Mouse (Mus musculus) MEL (cell line): ENCODE results near the gene Phlda2. TPM values are rescaled to one million over a fixed set of nuclear protein-coding genes. Genes with fewer than 3 reads are reported as not detected.

ENCODE experiments used
- DNase-seq: peaks from one replicate; pipeline ENCODE4 v3.0.0; 2011; ENCODE audit warnings: low read depth, low spot score
- H3K27ac ChIP-seq: 2 replicates; pipeline ENCODE4 v1.5.1; 2012; ENCODE audit warnings: low read depth, mild to moderate bottlenecking, control low read depth, low read length, moderate library complexity; ENCODE audit not compliant: control insufficient read depth
- H3K27me3 ChIP-seq, 2 experiments: fragments of 150-350 bp in 1 of 2; sonication (generic) in 1 of 2; 2 replicates each; pipeline ENCODE4 v1.6.1; 2012; ENCODE audit warnings: low read length in 2 of 2, mild to moderate bottlenecking in 2 of 2, improper control_type of control experiment in 1 of 2, moderate library complexity in 1 of 2; ENCODE audit not compliant: insufficient read depth in 2 of 2, control insufficient read depth in 1 of 2
- H3K36me3 ChIP-seq, 2 experiments: 2 replicates each; pipeline ENCODE4 v1.6.1; 2012 to 2014; ENCODE audit warnings: low read length in 2 of 2, improper control_type of control experiment in 1 of 2, inconsistent platforms in 1 of 2, mild to moderate bottlenecking in 1 of 2; ENCODE audit not compliant: insufficient read depth in 2 of 2, control insufficient read depth in 1 of 2
- H3K4me1 ChIP-seq, 2 experiments: fragments of 150-350 bp in 1 of 2; sonication (generic) in 1 of 2; 2 replicates each; pipeline ENCODE4 v1.6.1; 2012; ENCODE audit warnings: low read length in 2 of 2, improper control_type of control experiment in 1 of 2, mild to moderate bottlenecking in 1 of 2; ENCODE audit not compliant: insufficient read depth in 2 of 2, control insufficient read depth in 1 of 2
- H3K4me3 ChIP-seq, 2 experiments: fragments of 150-350 bp in 1 of 2; sonication (generic) in 1 of 2; 2 replicates each; pipeline ENCODE4 v1.5.1; 2012; ENCODE audit warnings: low read depth in 2 of 2, low read length in 2 of 2, mild to moderate bottlenecking in 2 of 2, moderate library complexity in 2 of 2, control low read depth in 1 of 2, improper control_type of control experiment in 1 of 2; ENCODE audit not compliant: control insufficient read depth in 1 of 2, insufficient read depth in 1 of 2
- H3K79me2 ChIP-seq: 2 replicates; pipeline ENCODE4 v1.6.1; 2012; ENCODE audit warnings: mild to moderate bottlenecking, low read length, moderate library complexity; ENCODE audit not compliant: control insufficient read depth, poor library complexity, insufficient read depth
- H3K9ac ChIP-seq: 2 replicates; pipeline ENCODE4 v1.6.1; 2012; ENCODE audit warnings: low read depth, mild to moderate bottlenecking, control low read depth, low read length, moderate library complexity; ENCODE audit not compliant: control insufficient read depth, poor library complexity, severe bottlenecking
- H3K9me3 ChIP-seq: fragments of 150-350 bp; sonication (generic); replicated peaks from 2 replicates; pipeline ENCODE4 v1.6.1; 2012; ENCODE audit warnings: mild to moderate bottlenecking, low read length, improper control_type of control experiment, moderate library complexity; ENCODE audit not compliant: insufficient read depth
- BHLHE40 ChIP-seq: IDR thresholded peaks from 2 replicates; pipeline ENCODE4 v1.6.1; 2012; ENCODE audit warnings: low read depth, mild to moderate bottlenecking, inconsistent platforms, low read length, improper control_type of control experiment, borderline replicate concordance
- CHD1 ChIP-seq: IDR thresholded peaks from 2 replicates; pipeline ENCODE4 v1.6.1; 2012; ENCODE audit warnings: low read depth, mild to moderate bottlenecking, inconsistent platforms, low read length, improper control_type of control experiment
- CHD2 ChIP-seq: IDR thresholded peaks from 2 replicates; pipeline ENCODE4 v1.6.1; 2011; ENCODE audit warnings: low read length, improper control_type of control experiment
- CTCF ChIP-seq, 3 experiments: IDR thresholded peaks in 2 of 3; conservative IDR thresholded peaks in 1 of 3; 2 replicates each; pipeline ENCODE4 v1.5.1; 2011 to 2012; ENCODE audit warnings: low read length in 3 of 3, low read depth in 2 of 3, mild to moderate bottlenecking in 2 of 3, improper control_type of control experiment in 1 of 3, inconsistent platforms in 1 of 3, mixed read lengths in 1 of 3, moderate library complexity in 1 of 3; ENCODE audit not compliant: control insufficient read depth in 1 of 3, insufficient read depth in 1 of 3, poor library complexity in 1 of 3, severe bottlenecking in 1 of 3
- E2F4 ChIP-seq: IDR thresholded peaks from 2 replicates; pipeline ENCODE4 v1.6.1; 2011; ENCODE audit warnings: low read depth, low read length, improper control_type of control experiment, borderline replicate concordance
- ELF1 ChIP-seq: IDR thresholded peaks from 2 replicates; pipeline ENCODE4 v1.6.1; 2014; ENCODE audit warnings: low read depth, mild to moderate bottlenecking, inconsistent platforms, low read length, improper control_type of control experiment, moderate library complexity
- EP300 ChIP-seq, 2 experiments: IDR thresholded peaks; 2 replicates each; pipeline ENCODE4 v1.6.1; 2011; ENCODE audit warnings: improper control_type of control experiment in 2 of 2, low read length in 2 of 2, low read depth in 1 of 2, mild to moderate bottlenecking in 1 of 2
- ETS1 ChIP-seq: IDR thresholded peaks from 2 replicates; pipeline ENCODE4 v1.6.1; 2012; ENCODE audit warnings: low read depth, mild to moderate bottlenecking, inconsistent platforms, low read length, improper control_type of control experiment, moderate library complexity
- GABPA ChIP-seq: IDR thresholded peaks from 2 replicates; pipeline ENCODE4 v1.6.1; 2012; ENCODE audit warnings: low read depth, mild to moderate bottlenecking, inconsistent platforms, low read length, improper control_type of control experiment, moderate library complexity
- GATA1 ChIP-seq: IDR thresholded peaks from 2 replicates; pipeline ENCODE4 v1.6.1; 2011; ENCODE audit warnings: low read depth, low read length, improper control_type of control experiment
- HCFC1 ChIP-seq: IDR thresholded peaks from 2 replicates; pipeline ENCODE4 v1.6.1; 2012; ENCODE audit warnings: low read depth, mild to moderate bottlenecking, inconsistent platforms, low read length, improper control_type of control experiment, moderate library complexity
- JUND ChIP-seq: IDR thresholded peaks from 2 replicates; pipeline ENCODE4 v1.6.1; 2011; ENCODE audit warnings: low read depth, mild to moderate bottlenecking, improper control_type of control experiment, low read length
- KAT2A ChIP-seq: conservative IDR thresholded peaks from 2 replicates; pipeline ENCODE4 v1.6.1; 2012; ENCODE audit warnings: low read depth, low read length, improper control_type of control experiment, inconsistent platforms
- MAFK ChIP-seq: IDR thresholded peaks from 2 replicates; pipeline ENCODE4 v1.6.1; 2011; ENCODE audit warnings: low read depth, mild to moderate bottlenecking, low read length, improper control_type of control experiment, borderline replicate concordance
- MAX ChIP-seq: IDR thresholded peaks from 2 replicates; pipeline ENCODE4 v1.6.1; 2011; ENCODE audit warnings: low read length, improper control_type of control experiment
- MAZ ChIP-seq: IDR thresholded peaks from 2 replicates; pipeline ENCODE4 v1.6.1; 2012; ENCODE audit warnings: low read depth, mild to moderate bottlenecking, inconsistent platforms, low read length, improper control_type of control experiment
- MEF2A ChIP-seq: IDR thresholded peaks from 2 replicates; pipeline ENCODE4 v1.6.1; 2014; ENCODE audit warnings: low read depth, mild to moderate bottlenecking, inconsistent platforms, low read length, improper control_type of control experiment; ENCODE audit not compliant: poor library complexity, insufficient replicate concordance, severe bottlenecking; ENCODE audit errors: extremely low read depth
- MXI1 ChIP-seq: IDR thresholded peaks from 2 replicates; pipeline ENCODE4 v1.6.1; 2011; ENCODE audit warnings: mild to moderate bottlenecking, low read depth, low read length, improper control_type of control experiment
- MYB ChIP-seq: IDR thresholded peaks from 2 replicates; pipeline ENCODE4 v1.6.1; 2011; ENCODE audit warnings: mild to moderate bottlenecking, low read depth, low read length, improper control_type of control experiment
- MYC ChIP-seq: IDR thresholded peaks from 2 replicates; pipeline ENCODE4 v1.6.1; 2011; ENCODE audit warnings: low read depth, mild to moderate bottlenecking, low read length, improper control_type of control experiment, moderate library complexity
- NELFE ChIP-seq: IDR thresholded peaks from 2 replicates; pipeline ENCODE4 v1.6.1; 2011; ENCODE audit warnings: low read depth, low read length, improper control_type of control experiment
- NRF1 ChIP-seq: IDR thresholded peaks from 2 replicates; pipeline ENCODE4 v1.6.1; 2014; ENCODE audit warnings: low read depth, mild to moderate bottlenecking, inconsistent platforms, low read length, improper control_type of control experiment, moderate library complexity; ENCODE audit not compliant: poor library complexity, insufficient read depth, severe bottlenecking
- POLR2AphosphoS2 ChIP-seq: IDR thresholded peaks from 2 replicates; pipeline ENCODE4 v1.6.1; 2011; ENCODE audit warnings: low read length, improper control_type of control experiment
- RAD21 ChIP-seq: IDR thresholded peaks from 2 replicates; pipeline ENCODE4 v1.6.1; 2011; ENCODE audit warnings: mild to moderate bottlenecking, low read depth, low read length, improper control_type of control experiment
- SMC3 ChIP-seq: IDR thresholded peaks from 2 replicates; pipeline ENCODE4 v1.6.1; 2011; ENCODE audit warnings: low read depth, low read length, improper control_type of control experiment
- TAL1 ChIP-seq: IDR thresholded peaks from 2 replicates; pipeline ENCODE4 v1.6.1; 2012; ENCODE audit warnings: mild to moderate bottlenecking, inconsistent platforms, low read length, moderate library complexity, mixed read lengths
- TBP ChIP-seq: IDR thresholded peaks from 2 replicates; pipeline ENCODE4 v1.8.0; 2011; ENCODE audit warnings: low read depth, low read length, improper control_type of control experiment
- TCF12 ChIP-seq: IDR thresholded peaks from 2 replicates; pipeline ENCODE4 v1.6.1; 2014; ENCODE audit warnings: low read depth, mild to moderate bottlenecking, inconsistent platforms, low read length, improper control_type of control experiment, moderate library complexity
- UBTF ChIP-seq: IDR thresholded peaks from 2 replicates; pipeline ENCODE4 v1.6.1; 2012; ENCODE audit warnings: low read depth, mild to moderate bottlenecking, inconsistent platforms, low read length, improper control_type of control experiment, moderate library complexity, borderline replicate concordance; ENCODE audit not compliant: insufficient read depth
- USF1 ChIP-seq: IDR thresholded peaks from 2 replicates; pipeline ENCODE4 v1.6.1; 2014; ENCODE audit warnings: low read depth, mild to moderate bottlenecking, inconsistent platforms, low read length, improper control_type of control experiment, moderate library complexity
- USF2 ChIP-seq, 2 experiments: IDR thresholded peaks; 2 replicates each; pipeline ENCODE4 v1.6.1; 2011 to 2012; ENCODE audit warnings: improper control_type of control experiment in 2 of 2, low read length in 2 of 2, borderline replicate concordance in 1 of 2, inconsistent platforms in 1 of 2, low read depth in 1 of 2, mild to moderate bottlenecking in 1 of 2; ENCODE audit not compliant: insufficient read depth in 1 of 2
- ZKSCAN1 ChIP-seq: IDR thresholded peaks from 2 replicates; pipeline ENCODE4 v1.6.1; 2012; ENCODE audit warnings: low read depth, mild to moderate bottlenecking, inconsistent platforms, low read length, improper control_type of control experiment, moderate library complexity
- ZMIZ1 ChIP-seq: IDR thresholded peaks from 2 replicates; pipeline ENCODE4 v1.6.1; 2012; ENCODE audit warnings: low read depth, mild to moderate bottlenecking, inconsistent platforms, low read length, improper control_type of control experiment, moderate library complexity
- ZNF384 ChIP-seq: IDR thresholded peaks from 2 replicates; pipeline ENCODE4 v1.6.1; 2012; ENCODE audit warnings: low read depth, mild to moderate bottlenecking, inconsistent platforms, low read length, improper control_type of control experiment
- polyA plus RNA-seq, 2 experiments: library from polyadenylated mRNA; stranded (reverse) in 1 of 2; unstranded in 1 of 2; fragments of >175 nt in 1 of 2; fragments of >200 nt in 1 of 2; gene quantifications; 2 replicates each; pipeline versions ENCODE4 v1.2.1 to v1.2.4; 2012; ENCODE audit warnings: low replicate concordance in 2 of 2, low read depth in 1 of 2; ENCODE audit not compliant: insufficient read length in 2 of 2, insufficient read depth in 1 of 2, missing spikeins in 1 of 2
- total RNA-seq: library from RNA; depleted of rRNA; stranded (reverse); fragments of 300-350 nt; gene quantifications from 2 replicates; pipeline ENCODE4 v1.2.3, GENCODE M21; 2012; rRNA removed

The Phlda2 gene
- total RNA-seq = 152 and 160 TPM in 2 replicates
- 100 to 1,000 TPM in 1 of 2 experiments, not detected in 1; 253 TPM for polyA plus RNA-seq

DNA sequence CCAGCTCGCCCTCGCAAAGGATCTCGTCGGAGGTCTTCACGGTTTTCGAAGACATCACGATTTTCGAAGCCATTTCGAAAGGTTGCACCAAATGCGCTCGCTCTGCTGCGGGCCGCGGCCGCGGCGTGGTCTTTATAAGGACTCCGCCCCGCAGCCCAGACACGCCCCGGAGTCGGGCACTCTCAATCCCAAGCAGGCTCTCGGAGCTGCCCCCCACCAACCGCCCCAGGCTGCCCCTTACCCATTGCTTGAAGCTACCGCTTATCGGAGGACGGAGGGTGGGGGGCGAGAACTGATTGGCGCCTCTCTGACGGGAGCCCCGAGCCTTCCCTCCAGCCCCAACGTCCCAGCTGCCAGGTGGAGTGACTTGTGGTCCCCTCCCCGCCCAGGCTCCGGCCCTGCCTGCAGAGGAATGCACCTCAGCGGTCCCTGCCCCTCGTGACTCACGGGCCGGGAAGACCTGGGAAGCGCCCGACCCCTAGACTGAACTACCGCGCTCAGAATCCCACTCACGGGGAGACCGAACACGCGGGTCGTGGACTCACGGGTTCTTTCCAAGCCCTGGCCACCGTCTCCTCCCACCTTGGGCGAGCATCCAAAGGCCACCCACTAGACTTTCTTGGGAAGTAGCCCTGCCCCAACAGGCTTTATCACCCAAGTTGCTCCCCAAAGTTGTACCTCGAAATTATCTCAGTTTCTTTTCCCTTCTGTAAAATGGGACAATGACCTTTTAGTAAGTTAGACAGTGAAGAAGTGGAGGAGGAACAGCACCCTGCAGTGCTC lies at the start of gene Phlda2:
Gene Phlda2 (minus strand): TSS at position 733 of the 783 bp plus-strand sequence.
- Histone ChIP-seq H3K27me3 (no peaks in the 10 kb centered on the region), H3K9ac (peak within 1 kb of the TSS; percentile 85), H3K27ac (peak within 1 kb of the TSS; percentile 84), H3K36me3 (peaks cover 0 to 6% of the 10 kb centered on the region in 2 experiments; a peak in 2 of 4 replicates), H3K4me3 (peak within 1 kb of the TSS; percentile 78 to 91), H3K9me3 (no peaks in the 10 kb centered on the region), H3K4me1 (peaks cover 5 to 19% of the 10 kb centered on the region in 2 experiments; a peak in 3 of 4 replicates), H3K79me2 (peaks cover 10% of the 10 kb centered on the region)
- DNase-seq = peak; percentile 89
- TF ChIP-seq EP300 (IDR thresholded peaks at IDR 0.05; ENCODE audit: low read depth in 1 of 2, low read length in 2 of 2) = peak; percentile 32 to 34; a peak in 1 of 4 replicates
- TF ChIP-seq USF1 = peak; percentile 57
- TF ChIP-seq KAT2A = no peak
- peak; percentile 37 for TF ChIP-seq ETS1
- peak; percentile 88 for TF ChIP-seq NELFE
- peak; percentile 59 for TF ChIP-seq MAX
- TF ChIP-seq GATA1 = 0 out of 2 replicates have a peak, but pooled peaks have one; percentile 6
- no peak for TF ChIP-seq E2F4
- TF ChIP-seq GABPA = no peak
- TF ChIP-seq CHD2 = no peak
- TF ChIP-seq MYB = 0 out of 2 replicates have a peak, but pooled peaks have one; percentile 36
- TF ChIP-seq POLR2AphosphoS2 = peak; percentile 91
- no peak for TF ChIP-seq RAD21
- no peak for TF ChIP-seq ELF1
- TF ChIP-seq MEF2A = no peak
- no peak; the same call in 1 of the 2 replicates for TF ChIP-seq UBTF
- 0 out of 2 replicates have a peak, but pooled peaks have one; percentile 27 for TF ChIP-seq CHD1
- no peak for TF ChIP-seq TAL1
- no peak for TF ChIP-seq TCF12
- TF ChIP-seq ZKSCAN1 = no peak
- TF ChIP-seq BHLHE40 = peak; percentile 54; the same call in 1 of the 2 replicates
- TF ChIP-seq MAZ = peak; percentile 92
- no peak for TF ChIP-seq CTCF (IDR thresholded peaks at IDR 0.05 in 2 of 3, conservative IDR thresholded peaks at IDR 0.05 in 1 of 3; ENCODE audit: control insufficient read depth in 1 of 3, insufficient read depth in 1 of 3, low read depth in 2 of 3, low read length in 3 of 3, poor library complexity in 1 of 3, severe bottlenecking in 1 of 3)
- TF ChIP-seq HCFC1 = no peak; the same call in 1 of the 2 replicates
- TF ChIP-seq NRF1 = no peak
- TF ChIP-seq ZNF384 = no peak
- TF ChIP-seq JUND = no peak
- peak; percentile 70; the same call in 1 of the 2 replicates for TF ChIP-seq MXI1
- no peak for TF ChIP-seq MAFK
- peak; percentile 79; the same call in 1 of the 2 replicates for TF ChIP-seq MYC
- no peak for TF ChIP-seq USF2 (IDR thresholded peaks at IDR 0.05; ENCODE audit: borderline replicate concordance in 1 of 2, insufficient read depth in 1 of 2, low read depth in 1 of 2, low read length in 2 of 2)
- TF ChIP-seq SMC3 = no peak
- peak; percentile 97 for TF ChIP-seq ZMIZ1
- peak; percentile 95 for TF ChIP-seq TBP
